Mouse (Mus musculus): Measurements from ENCODE around the gene Npas2. TPM values are rescaled to one million over a fixed set of nuclear protein-coding genes. Genes with fewer than 3 reads are reported as not detected.

The Npas2 gene
- polyA plus RNA-seq, 1 experiment from 2014 or later: 1.2 TPM

DNA sequence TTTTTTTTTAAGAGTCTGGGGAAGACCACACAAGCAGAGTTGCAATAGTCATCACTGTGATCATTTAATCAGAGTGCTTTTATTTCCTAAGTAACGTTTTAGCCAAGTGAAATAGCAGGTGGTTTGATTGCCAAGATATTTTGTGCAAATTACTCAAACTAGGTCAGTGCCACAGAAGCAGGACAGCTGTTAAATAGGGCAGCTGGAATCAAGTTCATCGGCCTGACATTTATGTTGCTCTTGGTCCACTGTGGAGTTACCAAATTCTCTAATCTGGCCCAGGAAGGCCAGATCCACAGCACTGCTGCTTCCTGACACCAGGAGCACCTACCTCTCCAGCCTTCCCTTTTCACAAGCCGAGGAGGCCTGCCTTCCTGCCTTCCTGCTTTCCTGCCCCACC lies 94.9 kb downstream of the Npas2 start:
- H3K9me3 ChIP-seq (ENCODE audit: control insufficient read depth, low read length): no peaks in the 10 kb centered on the region
- H3K27ac ChIP-seq (ENCODE audit: low read depth, low read length): no peak overlapping the region
- no peak overlapping the region for H3K4me3 ChIP-seq (ENCODE audit: low read length)
- no peak for ATAC-seq
- no peaks in the 10 kb centered on the region for H3K27me3 ChIP-seq (replicated peaks; ENCODE audit: control insufficient read depth, insufficient read depth, low read length)
- WGBS: 69% methylated on average over 3 of the region's 3 CpGs
- no peaks in the 10 kb centered on the region for H3K36me3 ChIP-seq (ENCODE audit: control insufficient read depth, insufficient read depth, low read length)
- no peak overlapping the region for H3K9ac ChIP-seq (ENCODE audit: low read depth, low read length)
- no peak overlapping the region for H3K4me2 ChIP-seq (ENCODE audit: low read length)
- H3K4me1 ChIP-seq (ENCODE audit: control insufficient read depth, insufficient read depth, low read depth, low read length): no peaks in the 10 kb centered on the region

DNA sequence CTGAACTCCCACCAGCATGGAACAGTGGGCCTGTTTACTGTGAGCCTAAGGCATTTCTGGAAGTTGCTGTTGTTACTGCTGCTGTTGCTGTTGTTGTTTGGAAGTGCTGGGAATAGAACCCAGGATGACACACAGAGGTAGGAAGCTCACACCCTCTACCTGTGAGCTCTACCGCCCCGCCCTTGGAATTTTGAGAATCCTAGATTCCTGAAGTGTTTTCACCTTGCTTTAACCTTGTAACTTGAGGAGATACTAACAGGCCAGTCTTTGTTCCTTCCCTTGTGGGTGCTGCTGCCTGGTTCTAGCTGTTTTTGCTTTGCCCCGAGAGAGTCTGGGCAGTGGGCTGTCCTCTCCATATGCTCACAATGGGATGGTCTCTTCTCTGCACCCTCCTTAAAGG lies 98.5 kb downstream of the Npas2 start:
- no peak for ATAC-seq
- no peak overlapping the region for H3K9ac ChIP-seq (ENCODE audit: low read depth, low read length)
- no peaks in the 10 kb centered on the region for H3K27me3 ChIP-seq (replicated peaks; ENCODE audit: control insufficient read depth, insufficient read depth, low read length)
- H3K27ac ChIP-seq (ENCODE audit: low read depth, low read length): no peak overlapping the region
- H3K36me3 ChIP-seq (ENCODE audit: control insufficient read depth, insufficient read depth, low read length): no peaks in the 10 kb centered on the region
- no peak overlapping the region for H3K4me3 ChIP-seq (ENCODE audit: low read length)
- no peak overlapping the region for H3K4me2 ChIP-seq (ENCODE audit: low read length)
- H3K4me1 ChIP-seq (ENCODE audit: control insufficient read depth, insufficient read depth, low read depth, low read length): no peaks in the 10 kb centered on the region
- no peaks in the 10 kb centered on the region for H3K9me3 ChIP-seq (ENCODE audit: control insufficient read depth, low read length)
- WGBS: 86% methylated on average over 3 of the region's 3 CpGs

DNA sequence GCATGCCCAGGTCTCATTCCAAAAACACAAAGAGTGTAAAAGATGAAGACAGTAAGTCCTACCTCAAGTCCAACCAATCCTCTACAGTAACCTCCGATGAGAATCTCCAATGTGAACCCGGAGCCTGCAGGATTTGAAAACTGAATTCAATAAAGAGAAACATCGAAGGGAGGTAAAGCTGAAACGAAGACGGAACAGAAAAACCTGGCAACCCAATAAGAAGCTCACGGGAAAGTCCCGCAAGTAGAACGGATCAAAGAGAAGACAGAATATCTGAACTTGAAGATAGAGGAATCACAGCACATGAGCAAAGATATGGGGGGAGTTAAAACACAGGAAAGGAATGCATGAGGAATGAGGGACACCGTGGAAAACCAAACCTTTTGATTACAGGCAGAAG lies 104.8 kb downstream of the Npas2 start:
- no peak for ATAC-seq
- 93% methylated on average over 9 of the region's 9 CpGs for WGBS

DNA sequence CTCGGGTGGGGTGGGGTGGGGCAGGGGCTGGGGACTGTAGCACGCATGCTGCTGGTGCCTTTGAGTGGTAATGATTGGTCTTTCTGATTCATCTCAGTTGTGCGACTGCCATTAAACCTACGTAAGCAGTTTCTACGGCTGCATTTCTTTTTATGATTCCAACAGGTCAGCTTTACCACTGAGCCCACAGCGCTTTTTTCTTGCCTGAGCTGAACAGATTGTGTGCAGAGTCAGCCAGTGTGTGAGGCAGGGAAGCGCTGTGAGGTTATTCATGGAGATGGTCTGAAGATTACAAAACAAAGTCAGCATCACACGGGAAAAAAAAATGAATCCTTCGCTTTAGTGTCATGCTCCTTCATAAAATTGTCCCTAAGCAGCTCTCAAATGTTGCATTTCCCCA lies 106.7 kb downstream of the Npas2 start:
- Histone ChIP-seq H3K4me1 (ENCODE audit: control insufficient read depth, insufficient read depth, low read depth, low read length) (no peaks in the 10 kb centered on the region), H3K9ac (ENCODE audit: low read depth, low read length) (no peak overlapping the region), H3K27me3 (replicated peaks; ENCODE audit: control insufficient read depth, insufficient read depth, low read length) (no peaks in the 10 kb centered on the region), H3K4me3 (ENCODE audit: low read length) (no peak overlapping the region), H3K27ac (ENCODE audit: low read depth, low read length) (no peak overlapping the region), H3K9me3 (ENCODE audit: control insufficient read depth, low read length) (no peaks in the 10 kb centered on the region), H3K36me3 (ENCODE audit: control insufficient read depth, insufficient read depth, low read length) (no peaks in the 10 kb centered on the region), H3K4me2 (ENCODE audit: low read length) (no peak overlapping the region)
- ATAC-seq: no peak
- WGBS: 91% methylated on average over 9 of the region's 9 CpGs

More for the DNA sequence above, 104.8 kb downstream of the Npas2 start:
- H3K36me3 ChIP-seq (ENCODE audit: control insufficient read depth, insufficient read depth, low read length): no peaks in the 10 kb centered on the region
- H3K4me2 ChIP-seq (ENCODE audit: low read length): no peak overlapping the region
- no peaks in the 10 kb centered on the region for H3K9me3 ChIP-seq (ENCODE audit: control insufficient read depth, low read length)
- H3K4me1 ChIP-seq (ENCODE audit: control insufficient read depth, insufficient read depth, low read depth, low read length): no peaks in the 10 kb centered on the region
- no peak overlapping the region for H3K4me3 ChIP-seq (ENCODE audit: low read length)
- H3K9ac ChIP-seq (ENCODE audit: low read depth, low read length): no peak overlapping the region
- H3K27me3 ChIP-seq (replicated peaks; ENCODE audit: control insufficient read depth, insufficient read depth, low read length): no peaks in the 10 kb centered on the region
- H3K27ac ChIP-seq (ENCODE audit: low read depth, low read length): no peak overlapping the region

DNA sequence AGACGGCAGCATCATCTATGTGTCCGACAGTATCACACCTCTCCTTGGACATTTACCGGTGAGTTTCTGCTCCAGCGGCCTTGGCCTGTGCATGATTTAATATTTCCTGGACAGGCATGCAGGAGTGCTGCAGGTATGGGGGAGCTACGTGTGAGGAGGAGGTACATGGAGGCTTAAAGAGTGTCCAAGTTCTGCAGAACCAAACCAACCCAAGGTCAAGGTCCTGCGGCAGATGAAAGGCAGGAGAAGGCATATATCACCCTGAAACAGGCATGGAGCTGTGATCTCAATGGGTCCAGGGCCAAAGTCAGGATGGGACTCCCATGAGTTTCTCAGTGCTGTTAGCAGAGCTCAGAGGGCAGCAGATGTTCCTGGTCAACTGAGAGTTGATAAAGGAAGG lies 107.1 kb downstream of the Npas2 start:
- no peak overlapping the region for H3K4me2 ChIP-seq (ENCODE audit: low read length)
- H3K27me3 ChIP-seq (replicated peaks; ENCODE audit: control insufficient read depth, insufficient read depth, low read length): no peaks in the 10 kb centered on the region
- no peaks in the 10 kb centered on the region for H3K4me1 ChIP-seq (ENCODE audit: control insufficient read depth, insufficient read depth, low read depth, low read length)
- no peak overlapping the region for H3K4me3 ChIP-seq (ENCODE audit: low read length)
- H3K9ac ChIP-seq (ENCODE audit: low read depth, low read length): no peak overlapping the region
- no peaks in the 10 kb centered on the region for H3K36me3 ChIP-seq (ENCODE audit: control insufficient read depth, insufficient read depth, low read length)
- no peaks in the 10 kb centered on the region for H3K9me3 ChIP-seq (ENCODE audit: control insufficient read depth, low read length)
- WGBS: 89% methylated on average over 6 of the region's 6 CpGs
- ATAC-seq: no peak
- H3K27ac ChIP-seq (ENCODE audit: low read depth, low read length): no peak overlapping the region

DNA sequence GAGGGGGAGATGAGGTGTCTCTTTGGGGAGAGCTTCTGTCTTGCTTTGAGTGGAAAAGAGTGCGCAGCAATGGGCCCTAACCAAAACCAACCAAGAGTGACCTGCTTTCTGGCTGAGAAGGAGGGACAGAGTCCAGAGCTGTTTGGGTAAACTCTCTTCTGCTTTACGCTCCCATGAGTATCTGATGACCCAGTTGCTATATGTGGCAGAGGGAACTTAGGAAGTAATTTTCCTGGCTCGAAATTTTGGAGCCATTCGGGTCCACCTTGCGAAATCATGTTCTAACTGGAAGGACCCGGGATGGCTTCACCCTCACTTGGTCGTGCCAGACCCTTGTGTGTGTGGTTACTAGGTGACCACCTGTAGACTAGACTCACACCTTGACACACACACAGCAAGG lies 108.7 kb downstream of the Npas2 start:
- Histone ChIP-seq H3K4me2 (ENCODE audit: low read length) (no peak overlapping the region), H3K9me3 (ENCODE audit: control insufficient read depth, low read length) (no peaks in the 10 kb centered on the region), H3K4me3 (ENCODE audit: low read length) (no peak overlapping the region), H3K36me3 (ENCODE audit: control insufficient read depth, insufficient read depth, low read length) (no peaks in the 10 kb centered on the region), H3K27me3 (replicated peaks; ENCODE audit: control insufficient read depth, insufficient read depth, low read length) (no peaks in the 10 kb centered on the region), H3K27ac (ENCODE audit: low read depth, low read length) (no peak overlapping the region), H3K9ac (ENCODE audit: low read depth, low read length) (no peak overlapping the region), H3K4me1 (ENCODE audit: control insufficient read depth, insufficient read depth, low read depth, low read length) (no peaks in the 10 kb centered on the region)
- 93% methylated on average over 7 of the region's 7 CpGs for WGBS
- ATAC-seq: no peak

DNA sequence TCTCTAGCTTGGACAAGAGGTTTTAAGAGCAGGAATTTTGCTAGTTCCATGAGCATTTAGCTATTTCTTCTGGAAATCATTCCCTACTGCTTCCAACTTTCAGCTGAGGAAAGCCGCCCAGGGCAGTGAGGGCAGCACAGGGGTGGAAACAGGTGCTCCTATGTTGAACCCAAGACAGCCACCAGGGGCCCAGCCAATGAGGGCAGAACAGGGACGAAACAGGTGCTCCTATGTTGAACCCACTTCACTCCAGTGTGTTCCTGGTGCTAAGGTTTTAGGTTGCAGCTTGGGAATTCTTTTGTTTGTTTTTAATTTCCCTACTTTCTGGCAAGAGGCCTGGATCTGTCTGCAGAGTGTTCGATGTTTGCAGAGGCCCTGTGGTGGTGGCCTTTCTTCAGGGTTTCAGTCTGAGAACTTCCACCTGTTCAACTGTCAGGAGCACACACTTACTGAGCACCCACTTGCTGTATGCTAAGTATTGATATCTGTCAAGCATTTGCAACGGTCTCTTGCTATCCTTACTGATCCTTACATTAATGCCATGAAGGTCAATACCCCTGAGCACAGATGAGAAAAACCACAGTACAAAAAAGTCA lies 109.6 kb downstream of the Npas2 start:
- Histone ChIP-seq H3K36me3 (ENCODE audit: control insufficient read depth, insufficient read depth, low read length) (no peaks in the 10 kb centered on the region), H3K4me2 (ENCODE audit: low read length) (no peak overlapping the region), H3K9me3 (ENCODE audit: control insufficient read depth, low read length) (no peaks in the 10 kb centered on the region), H3K27ac (ENCODE audit: low read depth, low read length) (no peak overlapping the region), H3K27me3 (replicated peaks; ENCODE audit: control insufficient read depth, insufficient read depth, low read length) (no peaks in the 10 kb centered on the region), H3K9ac (ENCODE audit: low read depth, low read length) (no peak overlapping the region), H3K4me1 (ENCODE audit: control insufficient read depth, insufficient read depth, low read depth, low read length) (no peaks in the 10 kb centered on the region), H3K4me3 (ENCODE audit: low read length) (no peak overlapping the region)
- ATAC-seq: no peak
- 78% methylated on average over 4 of the region's 4 CpGs for WGBS

DNA sequence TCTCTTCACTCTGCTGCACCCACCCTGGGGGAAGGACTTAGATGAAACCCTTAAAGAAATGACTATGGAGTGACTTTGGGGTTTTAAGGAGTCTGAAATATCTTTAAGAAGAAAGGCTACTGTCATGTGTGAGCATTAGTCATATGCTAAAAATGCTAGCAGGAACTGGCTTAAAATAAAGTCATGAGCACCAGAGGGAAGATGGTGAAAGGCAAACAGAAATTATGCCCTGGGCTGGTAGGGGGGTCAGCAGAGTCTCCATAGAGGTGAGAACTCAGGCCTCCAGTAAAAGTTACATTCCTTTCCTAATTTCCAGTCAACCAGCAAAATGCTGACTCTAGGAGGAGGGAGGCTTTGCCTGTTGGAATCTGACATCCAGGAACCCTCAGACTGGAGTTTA lies 113.8 kb downstream of the Npas2 start:
- Histone ChIP-seq H3K4me1 (ENCODE audit: control insufficient read depth, insufficient read depth, low read depth, low read length) (no peaks in the 10 kb centered on the region), H3K27ac (ENCODE audit: low read depth, low read length) (no peak overlapping the region), H3K36me3 (ENCODE audit: control insufficient read depth, insufficient read depth, low read length) (no peaks in the 10 kb centered on the region), H3K9me3 (ENCODE audit: control insufficient read depth, low read length) (no peaks in the 10 kb centered on the region), H3K27me3 (replicated peaks; ENCODE audit: control insufficient read depth, insufficient read depth, low read length) (no peaks in the 10 kb centered on the region), H3K4me2 (ENCODE audit: low read length) (no peak overlapping the region), H3K9ac (ENCODE audit: low read depth, low read length) (no peak overlapping the region), H3K4me3 (ENCODE audit: low read length) (no peak overlapping the region)
- no peak for ATAC-seq

DNA sequence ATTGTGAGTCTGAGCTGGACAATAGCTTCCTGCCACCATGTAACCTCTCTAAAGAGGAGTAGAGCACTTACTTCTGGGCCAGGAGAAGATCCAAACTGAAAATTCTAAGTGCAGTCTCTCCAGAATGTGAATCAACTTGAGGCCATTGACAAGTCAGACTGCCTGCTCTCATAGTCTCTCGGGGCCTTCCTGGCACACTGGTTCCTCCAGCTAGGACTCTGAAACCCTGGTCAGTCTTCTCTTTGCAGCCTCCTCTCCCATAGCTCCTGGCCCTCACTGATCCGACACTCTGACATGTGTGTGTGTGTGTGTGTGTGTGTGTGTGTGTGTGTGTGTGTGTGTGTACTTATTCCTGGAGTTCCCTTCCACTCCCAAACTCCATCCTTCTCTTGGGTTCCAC lies 114.4 kb downstream of the Npas2 start:
- Histone ChIP-seq H3K27ac (ENCODE audit: low read depth, low read length) (no peak overlapping the region), H3K4me3 (ENCODE audit: low read length) (no peak overlapping the region), H3K27me3 (replicated peaks; ENCODE audit: control insufficient read depth, insufficient read depth, low read length) (no peaks in the 10 kb centered on the region), H3K9me3 (ENCODE audit: control insufficient read depth, low read length) (no peaks in the 10 kb centered on the region), H3K36me3 (ENCODE audit: control insufficient read depth, insufficient read depth, low read length) (no peaks in the 10 kb centered on the region), H3K9ac (ENCODE audit: low read depth, low read length) (no peak overlapping the region), H3K4me1 (ENCODE audit: control insufficient read depth, insufficient read depth, low read depth, low read length) (peaks cover 3% of the 10 kb centered on the region; the same call in 1 of the 2 replicates), H3K4me2 (ENCODE audit: low read length) (no peak overlapping the region)
- ATAC-seq: no peak
- WGBS: 69% methylated on average over 2 of the region's 2 CpGs

DNA sequence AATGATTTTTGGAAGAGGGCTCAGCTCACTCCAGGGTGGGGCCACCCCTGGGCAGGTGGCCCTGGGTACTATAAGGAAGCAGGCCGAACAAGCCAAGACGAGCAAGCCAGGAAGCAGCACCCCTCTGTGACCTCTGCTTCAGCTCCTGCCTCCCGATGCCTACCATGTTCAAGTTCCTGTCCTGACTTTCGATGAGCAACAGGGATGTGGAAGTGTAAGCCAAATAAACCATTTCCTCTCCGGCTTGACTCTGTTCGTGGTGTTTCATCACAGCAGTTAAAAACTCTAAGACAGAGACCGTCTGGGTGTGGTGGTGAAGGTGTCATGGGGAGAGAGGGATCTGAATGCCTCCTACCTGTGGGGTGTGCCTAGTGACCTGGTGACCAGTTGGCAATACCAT lies 116.0 kb downstream of the Npas2 start:
- ATAC-seq: no peak
- no peak overlapping the region for H3K9ac ChIP-seq (ENCODE audit: low read depth, low read length)
- no peaks in the 10 kb centered on the region for H3K9me3 ChIP-seq (ENCODE audit: control insufficient read depth, low read length)
- no peak overlapping the region for H3K27ac ChIP-seq (ENCODE audit: low read depth, low read length)
- no peak overlapping the region for H3K4me3 ChIP-seq (ENCODE audit: low read length)
- H3K4me2 ChIP-seq (ENCODE audit: low read length): no peak overlapping the region
- H3K36me3 ChIP-seq (ENCODE audit: control insufficient read depth, insufficient read depth, low read length): no peaks in the 10 kb centered on the region
- H3K27me3 ChIP-seq (replicated peaks; ENCODE audit: control insufficient read depth, insufficient read depth, low read length): no peaks in the 10 kb centered on the region
- 90% methylated on average over 7 of the region's 7 CpGs for WGBS
- H3K4me1 ChIP-seq (ENCODE audit: control insufficient read depth, insufficient read depth, low read depth, low read length): peaks cover 3% of the 10 kb centered on the region; the same call in 1 of the 2 replicates

Data from hindbrain, embryonic 16.5 days (tissue).